Mouse (Mus musculus) layer of hippocampus, postnatal 10 days (tissue): ENCODE results near the gene Cnot6. TPM values are rescaled to one million over a fixed set of nuclear protein-coding genes. Genes with fewer than 3 reads are reported as not detected.
A peak's percentile ranks its signal among the peaks of the same experiment; 100 is the strongest.

Experiments
- DNase-seq, 2 experiments: peaks; one replicate each; pipeline ENCODE4 v3.0.0; 2021; ENCODE audit warnings: low spot score in 2 of 2
- long read RNA-seq: library from polyadenylated mRNA; stranded (forward); transcript quantifications from one replicate; pipeline ENCODE4 v2.0.0, GENCODE M21; 2023
- total RNA-seq, 2 experiments: library from RNA; stranded (reverse); gene quantifications; 2 replicates each; pipeline ENCODE4 v1.2.3; 2021

Cnot6 gene
- 10 to 100 TPM; 49.8 to 51.1 TPM for total RNA-seq
- long read RNA-seq, full-length matches to known transcripts = 14 of 18 reads
- long read RNA-seq, partial matches to known transcripts = 2 of 18 reads
- long read RNA-seq, other reads (novel, unspliced or antisense) = 2 of 18 reads

GRCm38 (mm10) chr11:49712555-49713335 is at the start of gene Cnot6:
Gene Cnot6 (minus strand): TSS chr11:49712723.
- DNase-seq = peak; percentile 97 to 98

GRCm38 (mm10) chr11:49761130-49761529 is 48.6 kb upstream of the Cnot6 start:
- DNase-seq = no peak

- no peak for DNase-seq
Measured at GRCm38 (mm10) chr11:49758096-49758495, 45.6 kb upstream of the Cnot6 start.

- no peak for DNase-seq
Measured at GRCm38 (mm10) chr11:49754958-49755665, 42.6 kb upstream of the Cnot6 start.

- no peak for DNase-seq
Measured at GRCm38 (mm10) chr11:49746756-49747155, 34.2 kb upstream of the Cnot6 start.

GRCm38 (mm10) chr11:49745839-49746238 is 33.3 kb upstream of the Cnot6 start:
- DNase-seq = no peak

GRCm38 (mm10) chr11:49744981-49745380 is 32.5 kb upstream of the Cnot6 start:
- DNase-seq = no peak

- DNase-seq = no peak
Measured at GRCm38 (mm10) chr11:49743634-49744033, 31.1 kb upstream of the Cnot6 start.

GRCm38 (mm10) chr11:49742248-49742647 is 29.7 kb upstream of the Cnot6 start:
- no peak for DNase-seq

- no peak for DNase-seq
Measured at GRCm38 (mm10) chr11:49739776-49740175, 27.3 kb upstream of the Cnot6 start.

- DNase-seq = no peak
Measured at GRCm38 (mm10) chr11:49738659-49739406, 26.3 kb upstream of the Cnot6 start.

- peak in 1 of 2 experiments; percentile 22 for DNase-seq
Measured at GRCm38 (mm10) chr11:49737625-49738024, 25.1 kb upstream of the Cnot6 start.

GRCm38 (mm10) chr11:49734771-49735170 is 22.2 kb upstream of the Cnot6 start:
- DNase-seq = no peak

GRCm38 (mm10) chr11:49730275-49730948 is 17.9 kb upstream of the Cnot6 start:
- DNase-seq = no peak

- DNase-seq = peak; percentile 59 to 71
Measured at GRCm38 (mm10) chr11:49727877-49728276, 15.4 kb upstream of the Cnot6 start.

- no peak for DNase-seq
Measured at GRCm38 (mm10) chr11:49726800-49727199, 14.3 kb upstream of the Cnot6 start.

- DNase-seq = no peak
Measured at GRCm38 (mm10) chr11:49724676-49725075, 12.2 kb upstream of the Cnot6 start.

GRCm38 (mm10) chr11:49723281-49723680 is 10.8 kb upstream of the Cnot6 start:
- no peak for DNase-seq

- no peak for DNase-seq
Measured at GRCm38 (mm10) chr11:49722692-49723091, 10.2 kb upstream of the Cnot6 start.

GRCm38 (mm10) chr11:49721358-49721757 is 8.8 kb upstream of the Cnot6 start:
- DNase-seq = no peak
